Mouse (Mus musculus) 3134 (cell line): ENCODE data around the gene L1td1.

Source experiments
- DNase-seq: peaks from one replicate; pipeline ENCODE4 v3.0.0-alpha.2; 2011; ENCODE audit warnings: low spot score; ENCODE audit not compliant: insufficient read length; ENCODE audit errors: extremely low read depth

Gene L1td1

DNA sequence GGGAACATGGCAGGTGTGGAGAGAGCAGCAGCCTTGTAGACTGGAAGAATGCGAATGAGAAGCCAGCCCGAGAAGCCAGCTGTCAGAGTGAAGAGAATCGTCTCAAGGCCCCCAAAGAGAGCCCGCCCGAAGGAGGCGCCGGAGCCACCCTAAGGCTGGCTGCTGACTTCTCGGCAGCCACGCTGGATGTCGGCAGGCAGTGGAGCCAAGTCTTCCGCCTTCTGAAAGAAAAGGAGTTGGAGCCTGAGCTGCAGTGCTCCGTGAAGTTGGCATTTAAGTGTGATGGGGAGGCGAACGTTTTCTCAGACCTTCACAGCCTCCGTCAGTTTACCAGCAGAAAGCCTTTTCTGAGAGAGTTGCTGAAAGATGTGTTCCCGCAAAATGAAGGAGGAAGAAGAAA is 7.1 kb downstream of the L1td1 start:
- no peak for DNase-seq

- DNase-seq, result no peak
These were observed 13.2 kb downstream of the L1td1 start for GRCm38 (mm10) chr4:98739753-98740152.

DNA sequence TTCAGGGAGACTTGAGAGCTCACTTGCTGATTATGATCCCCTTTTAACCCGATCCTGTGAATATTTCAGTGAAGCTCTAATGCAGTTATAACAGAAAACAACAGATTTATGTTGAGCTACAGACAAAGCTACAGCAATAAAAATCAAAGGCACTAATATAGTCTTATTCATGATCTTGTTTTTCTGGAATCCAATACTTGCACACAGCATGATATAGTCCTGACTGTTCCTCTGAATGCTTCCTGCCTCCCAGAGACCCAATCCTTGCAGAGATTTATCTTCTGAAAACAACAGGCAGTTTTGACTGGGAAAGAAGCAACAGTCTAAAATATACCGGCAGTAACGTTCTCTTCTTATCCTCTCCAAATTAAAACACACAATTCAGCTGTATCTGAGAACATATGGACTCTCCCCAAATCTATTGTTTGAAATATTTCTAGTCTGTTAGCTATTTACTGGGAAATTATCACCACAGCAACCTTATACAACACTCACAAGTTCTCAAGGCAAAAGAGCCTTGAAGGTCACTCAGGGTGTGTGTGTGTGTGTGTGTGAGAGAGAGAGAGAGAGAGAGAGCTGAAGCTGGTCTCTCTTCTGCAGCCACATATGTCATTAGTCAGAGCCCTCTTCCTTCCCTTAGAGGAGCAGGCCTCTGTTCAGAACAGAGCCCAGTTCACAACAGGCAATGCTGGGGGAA is 16.8 kb downstream of the L1td1 start:
- no peak for DNase-seq

DNA sequence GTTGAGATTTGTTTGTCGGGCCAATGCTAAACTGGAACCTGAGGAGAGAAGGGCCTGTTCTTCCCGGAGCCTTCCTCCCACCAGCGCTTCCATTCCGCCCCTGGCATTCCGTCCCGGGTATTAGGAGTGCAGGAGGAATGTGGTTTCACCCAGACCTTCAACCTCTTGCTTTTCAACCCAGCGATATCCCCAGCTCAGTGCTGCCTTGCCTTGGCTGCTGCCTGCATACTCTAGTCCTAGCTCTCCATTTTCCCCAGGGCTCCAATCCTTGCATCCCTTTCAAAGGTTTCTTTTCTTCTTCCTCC is 17.3 kb downstream of the L1td1 start:
- DNase-seq, result no peak

GRCm38 (mm10) chr4:98754456-98754855 is 27.9 kb downstream of the L1td1 start:
- DNase-seq, result no peak

DNA sequence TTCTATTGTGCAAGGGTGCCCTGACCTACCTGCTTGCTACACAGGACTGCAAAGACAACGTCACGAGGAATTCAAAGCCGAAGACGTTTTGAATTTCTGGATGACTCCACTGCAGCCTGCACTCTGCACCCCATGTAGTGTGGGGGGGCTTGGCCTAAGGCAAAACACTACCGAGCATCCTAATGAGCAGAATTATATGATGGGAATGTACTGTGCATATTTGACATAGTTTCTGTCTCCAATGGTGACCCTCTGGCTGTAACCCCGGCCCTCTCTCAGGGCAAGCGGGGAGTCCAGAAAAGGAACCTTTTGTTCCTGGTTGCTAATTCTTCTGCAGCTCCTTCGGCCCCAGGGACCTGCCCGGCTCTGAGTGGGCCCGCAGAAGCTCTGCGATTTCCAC is 29.6 kb downstream of the L1td1 start:
- DNase-seq, result no peak

- no peak for DNase-seq
These were observed 31.7 kb downstream of the L1td1 start for GRCm38 (mm10) chr4:98758012-98758821.

GRCm38 (mm10) chr4:98758872-98759518 is 32.5 kb downstream of the L1td1 start:
- DNase-seq, result no peak

DNA sequence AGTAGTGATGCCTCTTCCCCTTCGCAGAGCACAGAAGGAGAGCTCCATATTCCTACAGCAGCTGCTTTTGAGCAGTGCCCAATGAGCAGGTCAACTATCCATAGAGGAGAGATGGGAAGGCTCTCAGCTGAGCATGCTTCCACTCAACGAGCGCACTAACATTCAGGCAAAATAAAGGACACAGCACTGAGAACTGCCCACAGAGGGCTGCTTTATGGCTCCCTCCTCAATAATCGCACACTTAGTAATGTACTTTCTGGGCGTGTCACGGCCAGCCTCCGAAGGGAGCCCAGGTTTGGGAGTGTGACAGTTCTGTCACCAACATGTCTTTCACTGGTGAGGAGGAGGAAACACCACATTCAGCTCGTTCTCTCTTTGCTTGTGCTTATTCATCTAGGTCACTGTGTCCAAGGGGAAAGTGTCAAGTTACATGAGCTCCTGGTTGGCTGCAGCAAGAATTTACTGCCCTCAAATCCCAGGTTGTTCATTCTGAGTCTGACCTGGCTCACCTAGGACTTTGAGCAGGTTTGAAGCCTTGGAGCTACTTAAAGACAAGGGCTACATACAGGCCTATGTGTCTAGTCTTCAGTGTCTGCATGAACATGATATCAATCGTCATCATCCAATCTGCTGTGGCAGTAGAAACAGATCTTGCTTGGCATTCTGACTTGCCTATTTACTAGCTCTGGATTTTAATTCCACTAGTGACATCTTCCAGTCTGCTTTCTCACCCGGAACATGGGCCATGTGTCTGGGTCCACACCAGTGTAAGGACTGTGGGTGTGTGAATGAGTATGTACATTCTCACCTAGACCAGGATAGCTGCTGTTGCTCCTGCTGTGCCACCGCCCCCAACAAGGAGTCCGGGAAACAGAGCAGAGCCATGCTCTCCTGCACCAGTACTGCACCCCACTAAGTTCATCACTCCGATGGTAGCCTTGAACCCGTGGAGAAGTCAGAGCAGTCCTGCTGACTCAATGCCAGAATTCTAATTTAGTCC is 40.9 kb downstream of the L1td1 start:
- no peak for DNase-seq

- no peak for DNase-seq
These were observed 47.3 kb downstream of the L1td1 start for GRCm38 (mm10) chr4:98773785-98774184.

DNA sequence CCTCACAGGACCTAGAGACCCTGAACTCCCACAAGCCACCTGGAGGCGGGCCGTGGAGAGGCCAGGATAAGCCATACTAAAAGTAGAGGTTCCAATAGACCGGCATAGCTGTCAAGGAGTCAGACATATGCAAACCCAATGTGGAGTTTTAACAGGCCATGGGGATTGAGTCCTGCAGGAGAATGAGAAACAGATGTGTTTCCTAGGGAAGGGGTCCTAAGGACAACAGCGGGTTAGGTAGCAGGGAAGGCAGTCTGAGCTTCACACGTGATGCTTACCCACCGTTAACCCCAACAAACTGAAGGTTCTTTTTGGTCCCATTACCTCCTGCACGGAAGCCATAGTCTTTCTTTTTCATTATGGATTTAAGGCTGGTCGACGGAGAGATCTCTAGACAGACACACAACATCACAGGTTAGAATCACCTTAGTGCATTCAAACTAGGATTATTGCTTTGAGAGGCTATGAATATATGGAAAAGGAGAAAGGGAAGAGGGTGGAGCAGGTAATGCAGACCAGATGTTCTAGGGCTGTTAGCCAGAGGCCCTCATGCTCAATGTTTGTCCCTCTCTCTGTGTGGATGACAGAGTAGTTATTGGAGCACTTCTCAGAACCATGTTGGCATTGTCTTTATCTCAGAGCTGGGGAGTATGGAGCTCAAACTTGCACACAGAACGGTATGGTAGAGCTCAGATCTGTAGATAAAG is 50.3 kb downstream of the L1td1 start:
- no peak for DNase-seq

DNA sequence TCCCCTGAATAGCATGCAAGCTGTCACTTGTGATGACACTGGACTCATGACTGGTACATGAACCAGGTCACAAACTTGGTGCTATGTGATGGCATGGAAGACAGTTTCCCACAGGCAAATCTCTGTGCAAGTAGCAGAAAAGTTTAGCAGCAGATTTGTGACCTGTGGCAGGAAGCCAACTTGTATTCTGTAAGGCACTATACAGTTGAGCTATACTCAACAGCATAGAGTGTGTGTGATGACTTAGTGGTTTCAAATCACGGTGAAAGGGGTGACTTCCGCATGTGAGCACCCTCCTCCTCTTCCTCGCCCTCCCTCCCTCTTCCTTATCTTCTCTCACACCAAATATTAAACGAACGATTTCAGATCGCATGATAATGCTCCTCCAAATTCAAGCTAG is 50.9 kb downstream of the L1td1 start:
- no peak for DNase-seq

DNA sequence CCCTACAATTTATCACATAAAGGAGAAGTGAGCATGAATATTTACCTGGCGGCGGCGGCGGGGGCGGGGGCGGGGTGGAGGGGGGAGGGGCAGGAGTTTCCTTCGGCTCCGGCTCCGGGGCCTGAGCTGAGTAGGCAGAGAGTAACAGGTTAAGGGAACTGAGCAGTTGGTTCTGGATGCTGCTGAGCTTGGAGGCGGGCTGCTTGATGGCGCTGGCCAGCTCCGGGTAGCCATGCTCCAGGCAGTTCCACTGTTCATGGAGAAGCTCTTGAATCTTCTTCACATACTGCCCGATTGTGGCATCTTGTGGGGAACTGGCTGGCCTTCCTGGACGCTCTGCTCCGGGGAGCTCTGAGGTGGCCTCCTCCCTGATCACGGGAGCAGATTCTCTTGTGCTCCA is 51.7 kb downstream of the L1td1 start:
- no peak for DNase-seq

DNA sequence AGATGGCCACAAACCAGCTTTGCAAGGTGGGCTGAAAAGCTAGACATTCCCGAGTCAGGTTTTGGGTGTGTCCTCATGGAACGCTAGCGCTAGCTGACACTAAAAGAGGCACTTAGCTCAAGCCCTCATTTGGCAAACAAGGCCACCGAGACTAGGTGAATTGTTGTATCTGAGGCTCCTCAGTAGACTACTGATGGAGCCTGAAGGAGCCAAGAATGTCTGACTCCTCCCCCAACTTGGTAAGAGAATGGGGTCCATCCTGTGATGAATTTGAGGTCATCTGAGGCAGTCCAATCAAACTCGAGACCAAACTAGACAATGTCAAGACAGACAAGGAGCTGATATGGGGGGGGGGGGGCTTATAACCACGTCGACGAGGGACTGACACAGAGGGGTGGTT is 59.3 kb downstream of the L1td1 start:
- DNase-seq, result no peak

- no peak for DNase-seq
These were observed 59.7 kb downstream of the L1td1 start for GRCm38 (mm10) chr4:98786281-98786680.
